Mouse (Mus musculus) forelimb bud, embryonic 11.5 days (tissue): ENCODE measurements around the gene Lrrc32.

Source experiments
- DNase-seq: peaks from one replicate; pipeline ENCODE4 v3.0.0-alpha.2; 2012; ENCODE audit warnings: low read depth, low spot score

Lrrc32 gene

GRCm38 (mm10) chr7:98510961-98511958, 22.2 kb downstream of the Lrrc32 start:
- DNase-seq: no peak

- no peak for DNase-seq
These were observed 24.2 kb downstream of the Lrrc32 start for GRCm38 (mm10) chr7:98513251-98513650.

- no peak for DNase-seq
These were observed 33.5 kb downstream of the Lrrc32 start for GRCm38 (mm10) chr7:98522576-98522975.

GRCm38 (mm10) chr7:98523070-98523812, 34.2 kb downstream of the Lrrc32 start:
- DNase-seq: no peak

- DNase-seq: no peak
These were observed 34.8 kb downstream of the Lrrc32 start for GRCm38 (mm10) chr7:98523813-98524361.

- no peak for DNase-seq
These were observed 35.3 kb downstream of the Lrrc32 start for GRCm38 (mm10) chr7:98524401-98524800.

GRCm38 (mm10) chr7:98524869-98525699, 36.0 kb downstream of the Lrrc32 start:
- DNase-seq: no peak

GRCm38 (mm10) chr7:98527085-98527484, 38.0 kb downstream of the Lrrc32 start:
- no peak for DNase-seq

GRCm38 (mm10) chr7:98531612-98532011, 42.5 kb downstream of the Lrrc32 start:
- no peak for DNase-seq

GRCm38 (mm10) chr7:98532981-98533380, 43.9 kb downstream of the Lrrc32 start:
- no peak for DNase-seq

GRCm38 (mm10) chr7:98534432-98534855, 45.4 kb downstream of the Lrrc32 start:
- no peak for DNase-seq

- DNase-seq: no peak
These were observed 46.1 kb downstream of the Lrrc32 start for GRCm38 (mm10) chr7:98535191-98535590.

- DNase-seq: no peak
These were observed 46.8 kb downstream of the Lrrc32 start for GRCm38 (mm10) chr7:98535882-98536281.

GRCm38 (mm10) chr7:98537210-98537966, 48.3 kb downstream of the Lrrc32 start:
- DNase-seq: no peak

GRCm38 (mm10) chr7:98537967-98538573, 49.0 kb downstream of the Lrrc32 start:
- no peak for DNase-seq

GRCm38 (mm10) chr7:98540879-98541278, 51.8 kb downstream of the Lrrc32 start:
- DNase-seq: peak; percentile 37

- no peak for DNase-seq
These were observed 52.5 kb downstream of the Lrrc32 start for GRCm38 (mm10) chr7:98541564-98541963.

GRCm38 (mm10) chr7:98542267-98542666, 53.2 kb downstream of the Lrrc32 start:
- DNase-seq: no peak

- no peak for DNase-seq
These were observed 53.7 kb downstream of the Lrrc32 start for GRCm38 (mm10) chr7:98542731-98543142.

GRCm38 (mm10) chr7:98543853-98544370, 54.8 kb downstream of the Lrrc32 start:
- DNase-seq: no peak
